Mouse (Mus musculus): ENCODE measurements around the gene Ubl7.

The Ubl7 gene

GRCm38 (mm10) chr9:57948333-57948931 is 37.7 kb downstream of the Ubl7 start:
- DNase-seq (ENCODE audit: low read depth, low spot score) = no peak

DNA sequence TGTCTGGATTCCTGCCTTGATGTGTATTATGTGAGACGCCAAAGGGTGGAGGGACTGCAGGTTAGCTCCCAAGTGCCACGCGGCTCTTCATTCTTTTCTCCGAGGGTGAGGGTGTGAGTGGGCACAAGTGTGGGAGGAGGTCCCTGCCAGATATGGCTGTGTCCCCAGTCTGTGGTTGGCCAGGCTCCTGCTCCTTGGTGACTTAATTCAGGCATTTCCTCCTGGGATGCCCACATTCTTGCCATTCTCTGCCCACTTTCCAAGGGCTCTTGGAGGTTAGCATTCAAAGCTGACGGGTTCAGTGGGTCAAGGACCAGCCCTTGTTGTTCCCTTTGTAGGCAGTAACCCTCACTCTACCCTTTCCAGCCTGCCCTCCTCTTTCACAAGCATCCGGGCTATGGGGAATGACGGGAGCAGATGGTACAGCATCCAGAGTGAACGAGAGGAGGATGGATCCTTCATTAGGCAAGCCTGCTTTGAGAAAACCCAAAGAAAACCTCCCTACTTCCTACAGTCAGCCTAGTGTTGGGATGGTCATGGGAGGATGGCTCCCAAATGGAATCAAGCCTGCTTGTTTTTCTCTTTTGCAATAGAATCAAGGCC is 38.4 kb downstream of the Ubl7 start:
- DNase-seq (ENCODE audit: low read depth, low spot score) = no peak

GRCm38 (mm10) chr9:57949879-57950278 is 39.1 kb downstream of the Ubl7 start:
- no peak for DNase-seq (ENCODE audit: low read depth, low spot score)

DNA sequence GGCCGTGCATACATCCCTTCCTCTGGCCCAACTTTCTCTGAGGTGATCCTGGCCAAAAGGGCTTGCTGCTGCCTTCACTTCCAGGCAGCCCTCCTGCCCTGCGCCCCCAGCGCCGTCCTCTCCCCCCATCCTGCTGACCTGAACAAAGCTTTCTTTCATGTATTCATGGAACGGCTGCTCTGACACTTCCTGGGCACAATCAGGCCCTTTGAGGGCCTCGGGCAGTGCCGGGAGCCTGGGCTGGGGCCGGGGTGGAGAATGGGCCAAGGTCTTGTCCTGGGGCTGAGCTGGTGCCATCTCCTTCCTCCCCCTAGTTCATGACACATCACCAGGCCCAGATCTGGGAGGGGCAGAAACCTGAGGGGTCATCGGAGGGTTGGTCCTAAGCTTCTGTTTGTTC is 39.7 kb downstream of the Ubl7 start:
- no peak for DNase-seq (ENCODE audit: low read depth, low spot score)

DNA sequence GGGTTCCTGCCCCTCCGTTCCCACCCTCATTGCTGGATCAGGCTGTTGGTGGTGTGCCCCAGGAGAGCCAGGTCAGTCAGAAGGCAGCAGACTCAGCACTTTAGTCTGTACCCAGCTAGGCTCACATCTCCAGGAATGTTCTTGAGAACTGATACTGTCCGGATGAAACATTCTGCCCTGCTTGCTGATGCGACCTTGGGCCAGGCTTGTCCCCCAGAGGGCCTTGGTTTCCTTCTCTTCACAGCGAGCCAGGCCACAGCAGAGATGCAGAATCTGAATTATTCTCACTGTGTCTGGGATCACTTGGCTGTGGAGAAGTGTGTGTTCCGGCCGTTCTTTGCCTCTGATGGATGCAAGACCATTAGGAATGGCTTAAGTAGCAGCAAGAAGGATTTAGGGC is 41.2 kb downstream of the Ubl7 start:
- no peak for DNase-seq (ENCODE audit: low read depth, low spot score)

DNA sequence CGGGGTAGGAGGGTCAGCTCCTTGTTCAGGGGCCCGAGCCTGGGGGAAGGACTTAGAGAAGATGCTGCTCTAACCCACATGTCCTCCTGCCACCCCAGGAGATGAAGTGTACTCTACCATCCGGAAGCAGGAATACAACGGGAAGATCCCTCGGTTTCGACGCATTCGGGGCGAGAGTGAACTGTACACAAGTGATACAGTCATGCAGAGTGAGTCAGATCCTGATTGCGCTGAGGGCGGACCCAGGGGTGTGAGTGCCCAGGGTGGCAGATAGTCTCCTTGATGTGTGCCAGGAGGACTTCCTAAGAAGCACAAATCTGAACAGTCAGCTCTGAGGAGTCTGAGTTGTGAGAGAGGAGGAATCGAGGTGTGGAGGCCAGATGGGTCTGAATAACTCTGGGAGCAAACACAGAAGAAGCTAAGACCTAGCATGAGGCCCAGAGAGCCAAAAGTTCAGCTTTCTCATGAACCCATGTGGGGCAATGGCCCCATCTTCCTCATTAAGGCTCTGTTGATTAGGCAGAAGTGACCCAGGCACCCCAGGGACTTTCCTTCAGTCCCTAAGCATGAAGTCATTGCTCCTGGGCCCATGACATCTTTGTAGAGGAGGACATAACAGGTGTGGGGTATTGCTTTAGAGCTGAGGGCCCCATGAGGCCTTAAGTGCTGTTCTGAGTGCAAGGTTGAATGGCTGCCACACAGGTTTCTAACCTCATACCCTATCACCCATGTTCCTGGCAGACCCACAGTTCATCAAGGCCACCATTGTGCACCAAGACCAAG is 44.4 kb downstream of the Ubl7 start:
- no peak for DNase-seq (ENCODE audit: low read depth, low spot score)

- DNase-seq (ENCODE audit: low read depth, low spot score) = no peak
These were observed 45.0 kb downstream of the Ubl7 start for GRCm38 (mm10) chr9:57955764-57956163.

- no peak for DNase-seq (ENCODE audit: low read depth, low spot score)
These were observed 45.5 kb downstream of the Ubl7 start for GRCm38 (mm10) chr9:57956196-57956837.

GRCm38 (mm10) chr9:57956838-57957236 is 46.1 kb downstream of the Ubl7 start:
- no peak for DNase-seq (ENCODE audit: low read depth, low spot score)

DNA sequence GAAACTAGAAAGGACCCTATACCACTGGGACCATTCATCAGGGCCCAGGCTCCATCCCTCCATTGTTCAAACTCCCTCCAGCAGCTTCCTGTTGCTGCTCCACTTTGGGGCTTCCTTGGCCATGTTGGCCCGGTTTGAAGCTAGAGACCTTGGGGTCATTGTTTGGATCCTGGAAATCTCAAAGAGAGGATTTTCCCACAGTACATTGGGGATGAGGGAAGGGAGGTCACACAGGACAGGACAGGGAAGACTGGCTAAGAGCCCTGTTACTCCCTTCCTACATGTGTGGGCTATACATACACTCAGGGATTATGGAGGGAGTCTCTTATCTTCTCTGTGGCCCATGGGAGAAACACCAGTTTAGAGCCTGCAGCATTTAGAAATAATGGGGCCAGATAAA is 47.8 kb downstream of the Ubl7 start:
- no peak for DNase-seq (ENCODE audit: low read depth, low spot score)

DNA sequence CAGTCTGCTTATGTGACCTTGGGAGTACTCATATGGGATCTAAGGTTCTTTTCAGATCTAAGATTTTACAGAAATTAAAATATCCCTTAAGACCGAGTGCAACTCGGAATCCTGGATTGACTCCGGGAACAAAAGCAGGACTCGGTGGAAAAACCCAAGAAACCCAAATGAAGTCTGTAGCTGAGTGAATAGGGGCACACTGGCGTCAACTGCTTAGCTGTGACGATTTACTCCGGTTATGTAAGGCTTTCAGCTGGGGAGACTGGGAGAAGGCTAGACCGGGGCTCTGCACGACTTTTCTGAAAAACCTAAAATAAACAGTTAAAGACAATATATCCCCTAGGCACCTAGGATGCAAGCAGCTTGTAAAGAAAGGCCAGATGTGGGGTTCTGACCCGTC is 48.6 kb downstream of the Ubl7 start:
- DNase-seq (ENCODE audit: low read depth, low spot score) = no peak

DNA sequence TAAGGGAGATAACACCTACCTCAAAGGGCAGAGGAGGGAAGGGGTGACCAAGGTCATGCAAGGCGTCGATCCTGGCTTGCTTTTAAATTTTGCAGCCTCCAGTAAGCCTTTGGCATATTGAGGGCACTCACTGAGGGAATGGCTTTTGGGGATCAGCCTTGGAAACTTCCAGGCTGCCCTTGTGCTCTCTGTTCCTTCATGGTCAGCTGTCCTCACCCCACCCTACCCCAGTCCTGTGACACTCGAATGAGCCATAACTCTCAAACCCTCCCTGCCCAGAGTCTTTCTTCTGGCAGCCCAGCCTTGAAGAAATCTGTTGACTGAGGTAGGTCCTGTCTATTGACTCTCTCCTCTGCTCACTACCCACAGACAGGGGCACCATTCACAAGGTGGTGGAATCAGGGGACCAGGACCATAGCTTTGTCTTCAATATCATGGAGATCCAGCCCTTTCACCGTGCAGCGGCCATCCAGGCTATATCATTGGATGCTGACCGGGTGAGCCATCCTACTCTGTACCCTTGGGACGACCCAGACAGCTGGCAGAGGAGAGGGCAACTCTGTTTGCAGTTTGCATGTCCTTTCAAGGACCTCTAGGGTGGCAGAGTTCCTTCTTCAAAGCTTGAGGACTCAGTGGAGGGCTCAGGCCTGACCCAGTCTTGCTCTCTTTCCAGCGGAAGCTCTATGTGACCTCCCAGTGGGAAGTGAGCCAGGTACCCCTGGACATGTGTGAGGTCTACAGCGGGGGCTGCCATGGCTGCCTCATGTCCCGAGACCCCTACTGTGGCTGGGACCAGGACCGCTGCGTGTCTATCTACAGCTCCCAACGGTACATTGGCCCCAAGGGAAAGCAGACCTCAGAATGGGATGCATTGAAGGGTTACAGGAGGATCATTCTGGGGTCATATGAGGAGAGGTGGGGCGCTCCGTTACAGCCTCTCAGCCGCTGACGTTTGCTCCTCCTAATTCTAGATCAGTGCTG is 49.4 kb downstream of the Ubl7 start:
- no peak for DNase-seq (ENCODE audit: low read depth, low spot score)

DNA sequence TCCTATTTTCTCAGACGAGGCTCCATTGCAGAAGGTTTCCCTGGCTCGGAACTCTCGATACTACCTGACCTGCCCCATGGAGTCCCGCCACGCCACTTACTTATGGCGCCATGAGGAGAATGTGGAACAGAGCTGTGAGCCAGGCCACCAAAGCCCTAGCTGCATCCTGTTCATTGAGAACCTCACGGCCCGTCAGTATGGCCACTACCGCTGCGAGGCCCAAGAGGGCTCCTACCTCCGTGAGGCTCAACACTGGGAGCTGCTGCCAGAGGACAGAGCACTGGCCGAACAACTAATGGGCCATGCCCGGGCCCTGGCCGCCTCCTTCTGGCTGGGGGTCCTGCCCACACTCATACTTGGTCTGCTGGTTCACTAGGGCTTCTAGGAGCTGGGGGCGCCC is 50.4 kb downstream of the Ubl7 start:
- DNase-seq (ENCODE audit: low read depth, low spot score) = no peak

DNA sequence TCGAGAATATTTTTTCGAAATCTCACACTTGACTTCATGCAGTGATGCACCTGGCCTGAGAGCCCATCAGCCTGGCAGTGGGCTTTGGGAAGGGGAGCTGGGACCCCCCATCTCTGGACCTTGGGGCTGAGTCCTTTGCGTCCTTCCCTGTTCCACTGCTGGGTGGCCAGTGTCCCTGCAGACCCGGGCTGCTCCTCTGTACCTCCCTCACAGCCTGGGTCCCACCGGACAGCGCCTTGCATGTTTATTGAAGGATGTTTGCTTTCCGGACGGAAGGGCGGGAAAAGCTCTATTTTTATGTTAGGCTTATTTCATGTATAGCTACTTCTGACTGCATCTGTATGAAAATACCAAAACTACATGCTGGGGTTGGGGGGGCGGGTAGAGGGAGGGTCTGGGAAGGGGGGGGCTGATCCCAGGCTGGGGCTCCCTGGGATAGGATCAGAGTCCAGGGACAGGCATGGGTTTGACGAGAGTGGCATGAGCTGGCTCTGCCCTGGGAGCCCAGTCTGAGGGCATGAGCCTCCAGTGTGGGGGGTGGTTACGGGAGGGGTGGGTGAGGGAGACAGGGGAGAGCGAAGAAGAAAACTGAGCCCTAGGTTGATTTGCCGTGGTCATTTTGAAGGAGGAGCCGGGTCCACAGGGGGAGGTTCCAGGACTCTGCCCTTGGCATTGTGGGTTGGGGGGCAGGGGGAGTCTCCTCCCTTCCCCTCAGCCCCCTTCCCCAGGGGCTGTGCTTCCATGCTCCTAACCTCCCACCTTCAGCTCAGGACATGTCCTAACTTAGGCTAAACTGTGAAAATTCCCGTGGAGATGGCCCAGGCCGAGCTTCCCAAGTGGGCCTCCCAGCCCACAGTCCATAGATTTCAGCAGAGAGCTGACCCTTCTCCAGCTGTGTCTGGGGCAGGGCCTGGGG is 51.3 kb downstream of the Ubl7 start:
- DNase-seq (ENCODE audit: low read depth, low spot score) = no peak

DNA sequence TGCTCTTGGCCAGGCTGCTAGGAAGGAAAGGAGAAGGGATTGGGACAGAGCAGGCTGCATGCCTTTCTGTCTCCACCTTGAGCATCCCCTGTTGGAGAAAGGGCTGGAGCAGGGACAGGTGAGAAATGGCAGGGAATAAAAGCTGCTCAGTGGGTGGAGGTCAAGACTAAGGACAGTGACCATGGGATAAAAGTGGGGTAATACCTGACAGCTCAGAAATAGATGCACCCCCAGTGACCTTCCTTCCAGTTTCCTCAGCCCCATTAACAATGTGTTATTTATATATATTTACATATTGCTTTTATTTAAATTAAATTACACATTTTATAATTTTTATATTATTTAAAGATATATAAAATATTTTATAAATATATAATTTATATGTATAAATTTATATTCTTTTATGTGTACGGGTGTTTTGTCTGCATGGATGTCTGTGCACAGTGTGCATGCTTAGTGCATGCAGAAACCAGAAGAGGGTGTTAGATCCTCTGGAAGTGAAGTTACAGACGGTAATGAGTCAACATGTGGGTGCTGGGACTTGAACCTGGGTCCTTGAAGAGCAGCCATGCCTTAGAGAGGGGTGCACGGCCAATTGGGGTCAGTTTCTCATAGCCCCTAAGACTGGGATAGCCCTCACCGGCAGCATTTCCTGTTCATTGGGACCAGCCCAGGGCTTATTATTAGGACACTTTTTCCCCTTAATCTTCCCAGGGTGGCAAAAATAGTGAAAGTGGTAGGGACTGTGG is 52.6 kb downstream of the Ubl7 start:
- no peak for DNase-seq (ENCODE audit: low read depth, low spot score)

GRCm38 (mm10) chr9:57963998-57964395 is 53.2 kb downstream of the Ubl7 start:
- DNase-seq (ENCODE audit: low read depth, low spot score) = no peak

GRCm38 (mm10) chr9:57964528-57965250 is 53.9 kb downstream of the Ubl7 start:
- no peak for DNase-seq (ENCODE audit: low read depth, low spot score)

GRCm38 (mm10) chr9:57965281-57966185 is 54.8 kb downstream of the Ubl7 start:
- no peak for DNase-seq (ENCODE audit: low read depth, low spot score)

All from forelimb bud, embryonic 11.5 days (tissue).